Comparison of ENCODE assay signal across 8 mouse cellular contexts in genomic region chr10:39320798-39321622, GRCm38 (mm10). TPM values are rescaled to one million over a fixed set of nuclear protein-coding genes. Genes with fewer than 3 reads are reported as not detected.
A peak's percentile ranks its signal among the peaks of the same experiment; 100 is the strongest.
DNase-seq lines count a peak whose midpoint lies in the region; ATAC-seq lines count a peak whose summit lies in the region.

No protein-coding gene starts in this region.

- no peaks in the 10 kb centered on the region for H3K9me3 ChIP-seq in forebrain, embryonic 16.5 days (ENCODE audit: control insufficient read depth, low read length)
- no peaks in the 10 kb centered on the region for H3K9me3 ChIP-seq in hindbrain, embryonic 14.5 days (ENCODE audit: control insufficient read depth, low read length)
- H3K9me3 ChIP-seq in midbrain, embryonic 12.5 days: no peaks in the 10 kb centered on the region

- DNase-seq in right cerebral cortex, postnatal 10 days (ENCODE audit: low spot score in 2 of 2): peak; percentile 46 to 59
- DNase-seq in right cerebral cortex, postnatal 14 days: no peak
- peak; percentile 53 for DNase-seq in hindbrain, embryonic 14.5 days (ENCODE audit: low spot score)
- no peak for DNase-seq in urinary bladder, adult 2 months (ENCODE audit: low spot score)
- DNase-seq in c-Kit-positive CD71-positive TER-119-positive erythroid progenitor cells, embryonic 14.5 days (ENCODE audit: low spot score): no peak

- H3K27ac ChIP-seq in forebrain, embryonic 16.5 days (ENCODE audit: low read length): peak overlapping the region; percentile 93
- H3K27ac ChIP-seq in hindbrain, embryonic 14.5 days: 0 out of 2 replicates have a peak overlapping the region, but pooled peaks have one; percentile 6
- 0 out of 2 replicates have a peak overlapping the region, but pooled peaks have one; percentile 30 for H3K27ac ChIP-seq in midbrain, embryonic 12.5 days (replicated peaks)

- no peaks in the 10 kb centered on the region for H3K36me3 ChIP-seq in forebrain, embryonic 16.5 days (ENCODE audit: control insufficient read depth, insufficient read depth)
- H3K36me3 ChIP-seq in hindbrain, embryonic 14.5 days (replicated peaks; ENCODE audit: control insufficient read depth, insufficient read depth): no peaks in the 10 kb centered on the region
- H3K36me3 ChIP-seq in midbrain, embryonic 12.5 days: no peaks in the 10 kb centered on the region

- 29% methylated on average over 17 of the region's 17 CpGs for WGBS in forebrain, embryonic 16.5 days
- 54% methylated on average over 17 of the region's 17 CpGs for WGBS in hindbrain, embryonic 14.5 days
- WGBS in midbrain, embryonic 12.5 days: 71% methylated on average over 17 of the region's 17 CpGs

- no peak overlapping the region for H3K4me3 ChIP-seq in forebrain, embryonic 16.5 days (replicated peaks; ENCODE audit: low read length)
- no peak overlapping the region for H3K4me3 ChIP-seq in hindbrain, embryonic 14.5 days (replicated peaks; ENCODE audit: low read length)
- H3K4me3 ChIP-seq in midbrain, embryonic 12.5 days: no peak overlapping the region

- peaks cover 14% of the 10 kb centered on the region for H3K4me1 ChIP-seq in forebrain, embryonic 16.5 days (replicated peaks; ENCODE audit: control insufficient read depth, insufficient read depth, low read length)
- H3K4me1 ChIP-seq in hindbrain, embryonic 14.5 days (replicated peaks; ENCODE audit: control insufficient read depth, insufficient read depth, low read length): peaks cover 9% of the 10 kb centered on the region
- peaks cover 12% of the 10 kb centered on the region for H3K4me1 ChIP-seq in midbrain, embryonic 12.5 days

- no peak overlapping the region; the same call in 1 of the 2 replicates for H3K9ac ChIP-seq in forebrain, embryonic 16.5 days (replicated peaks; ENCODE audit: low read depth, low read length)
- H3K9ac ChIP-seq in hindbrain, embryonic 14.5 days: no peak overlapping the region
- H3K9ac ChIP-seq in midbrain, embryonic 12.5 days (replicated peaks): no peak overlapping the region

- peak overlapping the region; percentile 25 for H3K4me2 ChIP-seq in forebrain, embryonic 16.5 days (ENCODE audit: low read length)
- peak overlapping the region; percentile 10; the same call in 1 of the 2 replicates for H3K4me2 ChIP-seq in hindbrain, embryonic 14.5 days (replicated peaks)
- H3K4me2 ChIP-seq in midbrain, embryonic 12.5 days (replicated peaks): no peak overlapping the region; the same call in 1 of the 2 replicates

- ATAC-seq in forebrain, embryonic 16.5 days: peak; percentile 93
- ATAC-seq in hindbrain, embryonic 14.5 days (ENCODE audit: low FRiP score): peak; percentile 59; the same call in 1 of the 2 replicates
- ATAC-seq in midbrain, embryonic 12.5 days (ENCODE audit: low FRiP score, low read depth): peak; percentile 82
- ATAC-seq in inflammation-experienced regulatory T-cells, adult 6 months: no peak

- no peaks in the 10 kb centered on the region for H3K27me3 ChIP-seq in forebrain, embryonic 16.5 days (replicated peaks; ENCODE audit: control insufficient read depth, insufficient read depth, low read length)
- no peaks in the 10 kb centered on the region for H3K27me3 ChIP-seq in hindbrain, embryonic 14.5 days (ENCODE audit: control insufficient read depth, insufficient read depth, low read length)
- no peaks in the 10 kb centered on the region for H3K27me3 ChIP-seq in midbrain, embryonic 12.5 days

RNA-seq across cellular contexts. Expression of gene Fyn, which starts 47.6 kb away (rescaled TPM):
- 74.4 and 75.7 TPM in 2 replicates for polyA plus RNA-seq in forebrain, embryonic 16.5 days (2015; fragmentation: Nextera tagmentation; extraction: Ambion mirVana)
- polyA plus RNA-seq in hindbrain, embryonic 14.5 days (2014; fragmentation: Nextera tagmentation; extraction: Ambion mirVana): 105 and 112 TPM in 2 replicates
- polyA plus RNA-seq in midbrain, embryonic 12.5 days (2016; fragmentation: Nextera tagmentation; extraction: Ambion mirVana): 52.7 and 64.3 TPM in 2 replicates
- 20.6 and 23.3 TPM in 2 replicates for polyA plus RNA-seq in urinary bladder, adult 2 months (2012; rRNA removed)
- polyA plus RNA-seq in inflammation-experienced regulatory T-cells, adult 6 months (2017; shearing (Covaris generic)): 100 to 1,000 TPM; 100 to 133 (median 132) TPM

Comparison
In these comparisons a context has a peak if more than half of its experiments do, and no peak if none do; other contexts are left out.
1. DNase-seq: peak in right cerebral cortex, postnatal 10 days (2 of 2) and hindbrain, embryonic 14.5 days (single experiment); none in right cerebral cortex, postnatal 14 days (single experiment), urinary bladder, adult 2 months (single experiment) and c-Kit-positive CD71-positive TER-119-positive erythroid progenitor cells, embryonic 14.5 days (single experiment).
2. H3K27ac ChIP-seq: peak in every context shown above with its lines; median percentile 93 in forebrain, embryonic 16.5 days; 30 in midbrain, embryonic 12.5 days; 6 in hindbrain, embryonic 14.5 days.